Mouse (Mus musculus) stomach, embryonic 14.5 days (tissue): ENCODE measurements at regions not wholly inside any gene's neighbourhood (a gene's known extent, or its start where the extent isn't known, plus 50 kb on each side); places are given as distances from the start of the nearest gene placed in this dataset.

ENCODE experiments used
- ATAC-seq: fragments of 200-750 bp; cut with Nextera tagmentation; 2 replicates; pipeline ENCODE4 v1.8.0; 2017; ENCODE audit warnings: low read depth, moderate TSS enrichment; ENCODE audit not compliant: insufficient number of reproducible peaks, insufficient read depth, low FRiP score
- H3K27ac ChIP-seq: fragments of 300-500 bp; sonication (generic); 2 replicates; pipeline ENCODE4 v1.5.1; 2014; ENCODE audit warnings: mild to moderate bottlenecking, low read length, moderate library complexity, mixed read lengths
- H3K27me3 ChIP-seq: fragments of 300-500 bp; sonication (generic); 2 replicates; pipeline ENCODE4 v1.6.1; 2014; ENCODE audit warnings: low read length, control low read depth, mixed read lengths; ENCODE audit not compliant: control insufficient read depth, insufficient read depth
- H3K36me3 ChIP-seq: fragments of 300-500 bp; sonication (generic); 2 replicates; pipeline ENCODE4 v1.6.1; 2014; ENCODE audit warnings: mild to moderate bottlenecking, control low read depth, low read length, moderate library complexity, mixed read lengths; ENCODE audit not compliant: control insufficient read depth, insufficient read depth
- H3K4me1 ChIP-seq: fragments of 300-500 bp; sonication (generic); 2 replicates; pipeline ENCODE4 v1.6.1; 2014; ENCODE audit warnings: low read length, control low read depth, mixed read lengths; ENCODE audit not compliant: control insufficient read depth, insufficient read depth
- H3K4me2 ChIP-seq: fragments of 300-500 bp; sonication (generic); replicated peaks from 2 replicates; pipeline ENCODE4 v1.6.1; 2014; ENCODE audit warnings: low read depth, low read length, control low read depth
- H3K4me3 ChIP-seq: fragments of 300-500 bp; sonication (generic); 2 replicates; pipeline ENCODE4 v1.5.1; 2014; ENCODE audit warnings: low read depth, low read length, control low read depth
- H3K9ac ChIP-seq: fragments of 300-500 bp; sonication (generic); replicated peaks from 2 replicates; pipeline ENCODE4 v1.6.1; 2014; ENCODE audit warnings: low read depth, mild to moderate bottlenecking, control low read depth, low read length, moderate library complexity, mixed read lengths
- H3K9me3 ChIP-seq: fragments of 300-500 bp; sonication (generic); 2 replicates; pipeline ENCODE4 v1.6.1; 2016; ENCODE audit warnings: low read depth, low read length, control low read depth; ENCODE audit not compliant: control insufficient read depth
- WGBS: fragments of 180-500 bp; shearing (Covaris S2); extraction: QIAGEN DNeasy Blood & Tissue Kit; methylation state at CpG from one replicate; pipeline ENCODE4 v1.1.7; 2014; 5-methylcytosine and 5-hydroxymethylcytosine counted together

- H3K27me3 ChIP-seq: no peaks in the 10 kb centered on the region
- no peaks in the 10 kb centered on the region for H3K4me1 ChIP-seq
- no peak overlapping the region for H3K4me3 ChIP-seq
- no peak overlapping the region for H3K4me2 ChIP-seq
- H3K27ac ChIP-seq: no peak overlapping the region
- no peaks in the 10 kb centered on the region for H3K36me3 ChIP-seq
- no peak overlapping the region for H3K9ac ChIP-seq
- H3K9me3 ChIP-seq: no peaks in the 10 kb centered on the region
- 58% methylated on average over 5 of the region's 5 CpGs for WGBS
- no peak for ATAC-seq
These were observed 50.6 kb upstream of the Tgm3 start for GRCm38 (mm10) chr2:129961522-129961921.
